In the genomic region with DNA sequence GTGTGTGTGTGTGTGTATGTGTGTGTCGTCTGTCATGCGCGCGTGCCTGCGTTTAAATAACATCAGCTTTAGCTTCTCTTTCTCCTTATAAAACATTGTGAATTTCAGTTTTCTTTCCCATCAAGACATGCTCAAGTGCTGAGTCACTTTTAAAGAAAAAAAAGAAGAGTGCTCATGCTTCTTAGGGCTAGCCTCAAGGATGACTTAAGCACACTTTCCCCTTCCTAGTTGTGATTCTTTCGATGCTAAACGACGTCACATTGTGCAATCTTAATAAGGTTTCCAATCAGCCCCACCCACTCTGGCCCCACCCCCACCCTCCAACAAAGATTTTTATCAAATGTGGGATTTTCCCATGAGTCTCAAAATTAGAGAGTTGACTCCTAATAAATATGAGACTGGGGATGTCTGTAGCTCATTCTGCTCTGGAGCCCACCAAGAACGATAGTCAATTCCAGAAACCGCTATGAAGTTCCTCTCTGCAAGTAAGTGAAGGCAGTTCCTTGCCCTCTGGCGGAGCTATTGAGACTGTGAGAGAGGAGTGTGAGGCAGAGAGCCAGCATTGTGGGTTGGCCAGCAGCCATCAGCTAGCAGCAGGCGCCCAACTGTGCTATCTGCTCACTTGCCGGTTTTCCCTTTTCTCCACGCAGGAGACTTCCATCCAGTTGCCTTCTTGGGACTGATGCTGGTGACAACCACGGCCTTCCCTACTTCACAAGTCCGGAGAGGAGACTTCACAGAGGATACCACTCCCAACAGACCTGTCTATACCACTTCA, we compare ENCODE assay signal across 8 mouse cellular contexts. TPM values are rescaled to one million over a fixed set of nuclear protein-coding genes. Genes with fewer than 3 reads are reported as not detected.
A peak's percentile ranks its signal among the peaks of the same experiment; 100 is the strongest.
DNase-seq lines count a peak whose midpoint lies in the region; ATAC-seq and TF ChIP-seq lines count a peak whose summit lies in the region.

A gene (plus strand): TSS at position 389 of the 778 bp plus-strand sequence.

- peak; percentile 73; the same call in 1 of the 2 replicates for ATAC-seq in limb, embryonic 13.5 days (ENCODE audit: low FRiP score, low read depth)
- ATAC-seq in intestine, embryonic 14.5 days (replicated peaks; ENCODE audit: low FRiP score, low TSS enrichment, low read depth), result no peak

- no peaks in the 10 kb centered on the region for H3K36me3 ChIP-seq in limb, embryonic 13.5 days
- no peaks in the 10 kb centered on the region for H3K36me3 ChIP-seq in limb, embryonic 10.5 days
- H3K36me3 ChIP-seq in intestine, embryonic 14.5 days (ENCODE audit: control insufficient read depth, insufficient read depth, low read length), result no peaks in the 10 kb centered on the region
- no peaks in the 10 kb centered on the region for H3K36me3 ChIP-seq in testis, adult 2 months (ENCODE audit: control insufficient read depth, insufficient read depth, low read length)

- no peak for DNase-seq in limb, embryonic 10.5 days (ENCODE audit: low spot score)
- DNase-seq in cerebellum, adult 11 months, result peak; percentile 79
- DNase-seq in gastrocnemius, adult 18-20 months (ENCODE audit: low spot score), result peak; percentile 92
- peak; percentile 68 for DNase-seq in intestine, embryonic 14.5 days (ENCODE audit: low spot score)
- DNase-seq in left cerebral cortex, postnatal 10 days (ENCODE audit: extremely low spot score in 1 of 2, low spot score in 2 of 2), result peak; percentile 87 to 92
- DNase-seq in naive thymus-derived CD4-positive, alpha-beta T cell, adult 2 months (ENCODE audit: low read depth), result peak; percentile 2

- no peaks in the 10 kb centered on the region for H3K9me3 ChIP-seq in limb, embryonic 13.5 days
- H3K9me3 ChIP-seq in limb, embryonic 10.5 days (replicated peaks), result no peaks in the 10 kb centered on the region
- H3K9me3 ChIP-seq in intestine, embryonic 14.5 days (ENCODE audit: control insufficient read depth, low read length), result no peaks in the 10 kb centered on the region

- H3K4me1 ChIP-seq in limb, embryonic 13.5 days, result peaks cover 4% of the 10 kb centered on the region; the same call in 1 of the 2 replicates
- H3K4me1 ChIP-seq in limb, embryonic 10.5 days, result no peaks in the 10 kb centered on the region
- no peaks in the 10 kb centered on the region for H3K4me1 ChIP-seq in intestine, embryonic 14.5 days (replicated peaks; ENCODE audit: control insufficient read depth, insufficient read depth, low read length)
- H3K4me1 ChIP-seq in testis, adult 2 months (ENCODE audit: control insufficient read depth, insufficient read depth, low read length), result no peaks in the 10 kb centered on the region

- no peak within 1 kb of the TSS for H3K27ac ChIP-seq in limb, embryonic 13.5 days
- no peak within 1 kb of the TSS for H3K27ac ChIP-seq in limb, embryonic 10.5 days
- no peak within 1 kb of the TSS for H3K27ac ChIP-seq in intestine, embryonic 14.5 days (ENCODE audit: low read depth)
- no peak within 1 kb of the TSS for H3K27ac ChIP-seq in testis, adult 2 months (ENCODE audit: control insufficient read depth, insufficient read depth, low read depth, low read length)

- H3K4me3 ChIP-seq in limb, embryonic 13.5 days, result no peak within 1 kb of the TSS
- no peak within 1 kb of the TSS for H3K4me3 ChIP-seq in limb, embryonic 10.5 days
- no peak within 1 kb of the TSS for H3K4me3 ChIP-seq in intestine, embryonic 14.5 days (ENCODE audit: low read depth, low read length)
- H3K4me3 ChIP-seq in testis, adult 2 months (ENCODE audit: control insufficient read depth, low read depth, low read length), result no peak within 1 kb of the TSS

- TF ChIP-seq POLR2A in testis, adult 2 months (IDR thresholded peaks at IDR 0.05; ENCODE audit: control insufficient read depth, low read depth, low read length), result no peak

- TF ChIP-seq CTCF in testis, adult 2 months (IDR thresholded peaks at IDR 0.05; ENCODE audit: control insufficient read depth, insufficient read depth, insufficient replicate concordance, low read depth, low read length), result peak; percentile 29; the same call in 1 of the 2 replicates

- intact Hi-C loops in left cerebral cortex, postnatal 10 days (cut with DNase I), result loop anchor here (5.0 kb wide), 1 partner anchor 191 kb away; no protein-coding TSS in a partner anchor

- no peak within 1 kb of the TSS for H3K9ac ChIP-seq in limb, embryonic 13.5 days
- H3K9ac ChIP-seq in intestine, embryonic 14.5 days (ENCODE audit: low read length), result no peak within 1 kb of the TSS

- no peaks in the 10 kb centered on the region for H3K27me3 ChIP-seq in limb, embryonic 13.5 days
- H3K27me3 ChIP-seq in limb, embryonic 10.5 days (ENCODE audit: low read depth, poor library complexity, severe bottlenecking), result no peaks in the 10 kb centered on the region
- no peaks in the 10 kb centered on the region for H3K27me3 ChIP-seq in intestine, embryonic 14.5 days (replicated peaks; ENCODE audit: control insufficient read depth, insufficient read depth, low read length)
- H3K27me3 ChIP-seq in testis, adult 2 months (ENCODE audit: control insufficient read depth, insufficient read depth, low read length), result no peaks in the 10 kb centered on the region

- no peak within 1 kb of the TSS for H3K4me2 ChIP-seq in limb, embryonic 13.5 days (replicated peaks)
- H3K4me2 ChIP-seq in intestine, embryonic 14.5 days (ENCODE audit: low read length), result no peak within 1 kb of the TSS

- 56% methylated on average over 16 of the region's 16 CpGs for WGBS in limb, embryonic 13.5 days
- WGBS in limb, embryonic 10.5 days, result 70% methylated on average over 16 of the region's 16 CpGs
- 66% methylated on average over 16 of the region's 16 CpGs for WGBS in intestine, embryonic 14.5 days

RNA-seq across cellular contexts. Expression of the gene that starts here (rescaled TPM):
- 0.15 and 0.22 TPM in 2 replicates for polyA plus RNA-seq in limb, embryonic 13.5 days (2015; fragmentation: Nextera tagmentation; extraction: Ambion mirVana)
- not detected in 2 replicates for polyA plus RNA-seq in limb, embryonic 10.5 days (2016; fragmentation: Nextera tagmentation; extraction: Ambion mirVana)
- total RNA-seq in gastrocnemius, adult 18-20 months (2021), result under 1 TPM in 1 of 2 experiments, not detected in 1; 0.39 TPM
- polyA plus RNA-seq in intestine, embryonic 14.5 days (2014; fragmentation: Nextera tagmentation; extraction: Ambion mirVana), result 0.39 TPM in 1 of 2 replicates, not detected in the other
- not detected for total RNA-seq in left cerebral cortex, postnatal 10 days (2021)
- polyA plus RNA-seq in testis, adult 2 months (2012; rRNA removed), result not detected in 2 replicates

Comparison
In these comparisons a context has a peak if more than half of its experiments do, and no peak if none do; other contexts are left out.
1. Peak in ATAC-seq in limb, embryonic 13.5 days; RNA of the gene not detected or under 1 TPM.
2. Peak in DNase-seq in gastrocnemius, adult 18-20 months; RNA of the gene not detected or under 1 TPM.
3. Peak in DNase-seq in intestine, embryonic 14.5 days; RNA of the gene not detected or under 1 TPM.
4. Peak in DNase-seq in left cerebral cortex, postnatal 10 days; RNA of the gene not detected or under 1 TPM.